Mouse (Mus musculus): ENCODE data around the gene Tnfrsf22.
"Not testable (repeated sequence)": the region's sequence is repeated elsewhere in the genome, so short reads cannot be mapped to it uniquely, and the experiment has no call there.

The Tnfrsf22 gene

GRCm38 (mm10) chr7:143649034-143649768, at the start of gene Tnfrsf22:
Gene Tnfrsf22, minus strand, starts transcription at chr7:143649661.
- DNase-seq (ENCODE audit: extremely low read depth, low read depth) = peak; percentile 55

GRCm38 (mm10) chr7:143696140-143696539, 46.7 kb upstream of the Tnfrsf22 start:
- peak; percentile 26 for DNase-seq (ENCODE audit: extremely low read depth, low read depth)

GRCm38 (mm10) chr7:143694550-143694949, 45.1 kb upstream of the Tnfrsf22 start:
- no peak for DNase-seq (ENCODE audit: extremely low read depth, low read depth)

- no peak for DNase-seq (ENCODE audit: extremely low read depth, low read depth)
Measured at GRCm38 (mm10) chr7:143692746-143693510, 43.5 kb upstream of the Tnfrsf22 start.

- DNase-seq (ENCODE audit: extremely low read depth, low read depth) = no peak
Measured at GRCm38 (mm10) chr7:143691909-143692308, 42.4 kb upstream of the Tnfrsf22 start.

GRCm38 (mm10) chr7:143691181-143691580, 41.7 kb upstream of the Tnfrsf22 start:
- no peak for DNase-seq (ENCODE audit: extremely low read depth, low read depth)

- no peak for DNase-seq (ENCODE audit: extremely low read depth, low read depth)
Measured at GRCm38 (mm10) chr7:143689946-143690345, 40.5 kb upstream of the Tnfrsf22 start.

GRCm38 (mm10) chr7:143689481-143689880, 40.0 kb upstream of the Tnfrsf22 start:
- DNase-seq (ENCODE audit: extremely low read depth, low read depth) = no peak

GRCm38 (mm10) chr7:143686676-143687075, 37.2 kb upstream of the Tnfrsf22 start:
- DNase-seq (ENCODE audit: extremely low read depth, low read depth) = not testable (repeated sequence)

- DNase-seq (ENCODE audit: extremely low read depth, low read depth) = not testable (repeated sequence)
Measured at GRCm38 (mm10) chr7:143686191-143686590, 36.7 kb upstream of the Tnfrsf22 start.

- DNase-seq (ENCODE audit: extremely low read depth, low read depth) = peak; percentile 84
Measured at GRCm38 (mm10) chr7:143685359-143686067, 36.1 kb upstream of the Tnfrsf22 start, which contains the start of gene Tnfrsf23. Gene Tnfrsf23, minus strand, starts transcription at chr7:143685872.

GRCm38 (mm10) chr7:143684569-143684968, 35.1 kb upstream of the Tnfrsf22 start:
- DNase-seq (ENCODE audit: extremely low read depth, low read depth) = not testable (repeated sequence)

GRCm38 (mm10) chr7:143681566-143681965, 32.1 kb upstream of the Tnfrsf22 start:
- no peak for DNase-seq (ENCODE audit: extremely low read depth, low read depth)

- not testable (repeated sequence) for DNase-seq (ENCODE audit: extremely low read depth, low read depth)
Measured at GRCm38 (mm10) chr7:143680836-143681235, 31.4 kb upstream of the Tnfrsf22 start.

GRCm38 (mm10) chr7:143679650-143680049, 30.2 kb upstream of the Tnfrsf22 start:
- not testable (repeated sequence) for DNase-seq (ENCODE audit: extremely low read depth, low read depth)

- peak; percentile 25 for DNase-seq (ENCODE audit: extremely low read depth, low read depth)
Measured at GRCm38 (mm10) chr7:143666427-143667311, 17.2 kb upstream of the Tnfrsf22 start.

- DNase-seq (ENCODE audit: extremely low read depth, low read depth) = no peak
Measured at GRCm38 (mm10) chr7:143663470-143663869, 14.0 kb upstream of the Tnfrsf22 start.

- no peak for DNase-seq (ENCODE audit: extremely low read depth, low read depth)
Measured at GRCm38 (mm10) chr7:143660797-143661196, 11.3 kb upstream of the Tnfrsf22 start.

- DNase-seq (ENCODE audit: extremely low read depth, low read depth) = not testable (repeated sequence)
Measured at GRCm38 (mm10) chr7:143649769-143650346, 397 bp upstream of the Tnfrsf22 start.

GRCm38 (mm10) chr7:143643949-143644348, 5.5 kb downstream of the Tnfrsf22 start:
- DNase-seq (ENCODE audit: extremely low read depth, low read depth) = not testable (repeated sequence)
